Mouse (Mus musculus): Measurements from ENCODE around the gene Chst14. TPM values are rescaled to one million over a fixed set of nuclear protein-coding genes. Genes with fewer than 3 reads are reported as not detected.

Chst14 gene
- polyA plus RNA-seq (2012; rRNA removed): 2.8 and 3.1 TPM in 2 replicates

- Histone ChIP-seq H3K4me3 (ENCODE audit: insufficient read depth, low read length) (peak within 1 kb of the TSS; percentile 40), H3K4me1 (ENCODE audit: control insufficient read depth, insufficient read depth, low read length) (peaks cover 4% of the 10 kb centered on the region; the same call in 1 of the 2 replicates), H3K27ac (ENCODE audit: insufficient read depth, low read length) (no peak within 1 kb of the TSS)
- TF ChIP-seq POLR2A (IDR thresholded peaks at IDR 0.05; ENCODE audit: extremely low read depth, insufficient read depth, low read length) (no peak), CTCF (IDR thresholded peaks at IDR 0.05; ENCODE audit: extremely low read depth, insufficient read depth, low read length) (no peak)
These were observed at the start of gene Chst14 for GRCm38 (mm10) chr2:118926361-118926997. Gene Chst14 (plus strand): TSS chr2:118926496.

- H3K4me1 ChIP-seq (ENCODE audit: control insufficient read depth, insufficient read depth, low read length): no peaks in the 10 kb centered on the region
- H3K4me3 ChIP-seq (ENCODE audit: insufficient read depth, low read length): no peak overlapping the region
- TF ChIP-seq POLR2A (IDR thresholded peaks at IDR 0.05; ENCODE audit: extremely low read depth, insufficient read depth, low read length) (no peak), CTCF (IDR thresholded peaks at IDR 0.05; ENCODE audit: extremely low read depth, insufficient read depth, low read length) (no peak)
- H3K27ac ChIP-seq (ENCODE audit: insufficient read depth, low read length): no peak overlapping the region
These were observed 45.3 kb upstream of the Chst14 start for GRCm38 (mm10) chr2:118881019-118881418.

GRCm38 (mm10) chr2:118881956-118882355 lies 44.3 kb upstream of the Chst14 start:
- no peaks in the 10 kb centered on the region for H3K4me1 ChIP-seq (ENCODE audit: control insufficient read depth, insufficient read depth, low read length)
- TF ChIP-seq POLR2A (IDR thresholded peaks at IDR 0.05; ENCODE audit: extremely low read depth, insufficient read depth, low read length) (no peak), CTCF (IDR thresholded peaks at IDR 0.05; ENCODE audit: extremely low read depth, insufficient read depth, low read length) (no peak)
- no peak overlapping the region for H3K27ac ChIP-seq (ENCODE audit: insufficient read depth, low read length)
- H3K4me3 ChIP-seq (ENCODE audit: insufficient read depth, low read length): no peak overlapping the region

- H3K27ac ChIP-seq (ENCODE audit: insufficient read depth, low read length): no peak overlapping the region
These were observed 43.2 kb upstream of the Chst14 start for GRCm38 (mm10) chr2:118882840-118883679.

GRCm38 (mm10) chr2:118887440-118887839 lies 38.9 kb upstream of the Chst14 start:
- Histone ChIP-seq H3K4me1 (ENCODE audit: control insufficient read depth, insufficient read depth, low read length) (no peaks in the 10 kb centered on the region), H3K4me3 (ENCODE audit: insufficient read depth, low read length) (peak overlapping the region; percentile 2; the same call in 1 of the 2 replicates), H3K27ac (ENCODE audit: insufficient read depth, low read length) (no peak overlapping the region)
- no peak for TF ChIP-seq POLR2A (IDR thresholded peaks at IDR 0.05; ENCODE audit: extremely low read depth, insufficient read depth, low read length)
- no peak for TF ChIP-seq CTCF (IDR thresholded peaks at IDR 0.05; ENCODE audit: extremely low read depth, insufficient read depth, low read length)

More at GRCm38 (mm10) chr2:118882840-118883679, 43.2 kb upstream of the Chst14 start:
- no peak for TF ChIP-seq POLR2A (IDR thresholded peaks at IDR 0.05; ENCODE audit: extremely low read depth, insufficient read depth, low read length)
- TF ChIP-seq CTCF (IDR thresholded peaks at IDR 0.05; ENCODE audit: extremely low read depth, insufficient read depth, low read length): peak; percentile 95
- Histone ChIP-seq H3K4me3 (ENCODE audit: insufficient read depth, low read length) (peak overlapping the region; percentile 30; the same call in 1 of the 2 replicates), H3K4me1 (ENCODE audit: control insufficient read depth, insufficient read depth, low read length) (no peaks in the 10 kb centered on the region)

- Histone ChIP-seq H3K27ac (ENCODE audit: insufficient read depth, low read length) (no peak overlapping the region), H3K4me3 (ENCODE audit: insufficient read depth, low read length) (peak overlapping the region; percentile 2; the same call in 1 of the 2 replicates), H3K4me1 (ENCODE audit: control insufficient read depth, insufficient read depth, low read length) (no peaks in the 10 kb centered on the region)
- no peak for TF ChIP-seq CTCF (IDR thresholded peaks at IDR 0.05; ENCODE audit: extremely low read depth, insufficient read depth, low read length)
- no peak for TF ChIP-seq POLR2A (IDR thresholded peaks at IDR 0.05; ENCODE audit: extremely low read depth, insufficient read depth, low read length)
These were observed 38.3 kb upstream of the Chst14 start for GRCm38 (mm10) chr2:118887845-118888548.

GRCm38 (mm10) chr2:118891173-118891572 lies 35.1 kb upstream of the Chst14 start:
- Histone ChIP-seq H3K27ac (ENCODE audit: insufficient read depth, low read length) (no peak overlapping the region), H3K4me3 (ENCODE audit: insufficient read depth, low read length) (no peak overlapping the region), H3K4me1 (ENCODE audit: control insufficient read depth, insufficient read depth, low read length) (no peaks in the 10 kb centered on the region)
- no peak for TF ChIP-seq CTCF (IDR thresholded peaks at IDR 0.05; ENCODE audit: extremely low read depth, insufficient read depth, low read length)

GRCm38 (mm10) chr2:118895990-118896913 lies 30.0 kb upstream of the Chst14 start:
- Histone ChIP-seq H3K27ac (ENCODE audit: insufficient read depth, low read length) (no peak overlapping the region), H3K4me1 (ENCODE audit: control insufficient read depth, insufficient read depth, low read length) (0 out of 2 replicates have a peak, but pooled peaks cover 2% of the 10 kb centered on the region), H3K4me3 (ENCODE audit: insufficient read depth, low read length) (peak overlapping the region; percentile 40)
- TF ChIP-seq POLR2A (IDR thresholded peaks at IDR 0.05; ENCODE audit: extremely low read depth, insufficient read depth, low read length) (no peak), CTCF (IDR thresholded peaks at IDR 0.05; ENCODE audit: extremely low read depth, insufficient read depth, low read length) (no peak)
